Mouse (Mus musculus) mouse trophoblast stem cell (cell line): ENCODE results near the gene Rnf17.

Source experiments
- in situ Hi-C, 2 experiments: fragments of 300-500 bp; cut with MseI, MboI; formaldehyde crosslinking; loops; 2 replicates in 1 of 2; 3 replicates in 1 of 2; pipeline ENCODE4 v1.15.1; 2025

Gene Rnf17

GRCm38 (mm10) chr14:56506743-56507142 is 104.4 kb downstream of the Rnf17 start:
- in situ Hi-C loops = no loop called here

GRCm38 (mm10) chr14:56512084-56512483 is 109.7 kb downstream of the Rnf17 start:
- in situ Hi-C loops = no loop called here

- in situ Hi-C loops = no loop called here
These were observed 112.4 kb downstream of the Rnf17 start for GRCm38 (mm10) chr14:56514775-56515174.

- in situ Hi-C loops = no loop called here
These were observed 128.4 kb downstream of the Rnf17 start for GRCm38 (mm10) chr14:56530788-56531187.

GRCm38 (mm10) chr14:56544946-56545345 is 142.6 kb downstream of the Rnf17 start:
- in situ Hi-C loops = no loop called here

GRCm38 (mm10) chr14:56545491-56545890 is 143.1 kb downstream of the Rnf17 start:
- in situ Hi-C loops = no loop called here

GRCm38 (mm10) chr14:56550960-56551359 is 148.6 kb downstream of the Rnf17 start:
- in situ Hi-C loops = no loop called here

- in situ Hi-C loops = no loop called here
These were observed 150.5 kb downstream of the Rnf17 start for GRCm38 (mm10) chr14:56552924-56553323.

GRCm38 (mm10) chr14:56553331-56553730 is 150.9 kb downstream of the Rnf17 start:
- in situ Hi-C loops = no loop called here

- in situ Hi-C loops = no loop called here
These were observed 152.3 kb downstream of the Rnf17 start for GRCm38 (mm10) chr14:56554716-56555115.

- in situ Hi-C loops = no loop called here
These were observed 156.8 kb downstream of the Rnf17 start for GRCm38 (mm10) chr14:56559134-56559533.

GRCm38 (mm10) chr14:56567476-56567875 is 165.1 kb downstream of the Rnf17 start:
- in situ Hi-C loops = no loop called here

GRCm38 (mm10) chr14:56569041-56569440 is 166.7 kb downstream of the Rnf17 start:
- in situ Hi-C loops = no loop called here

- in situ Hi-C loops = no loop called here
These were observed 169.1 kb downstream of the Rnf17 start for GRCm38 (mm10) chr14:56571310-56572093.

GRCm38 (mm10) chr14:56572546-56572945 is 170.2 kb downstream of the Rnf17 start:
- in situ Hi-C loops = no loop called here
